Mouse (Mus musculus): ENCODE measurements around the gene Armcx4.

- TF ChIP-seq GATA1 (IDR thresholded peaks at IDR 0.05; ENCODE audit: low read length) (no peak), TAL1 (IDR thresholded peaks at IDR 0.05; ENCODE audit: low read length) (no peak)
These were observed 38.2 kb upstream of the Armcx4 start for GRCm38 (mm10) chrX:134648031-134648692.
